Mouse (Mus musculus): ENCODE results near the gene Zfp101. TPM values are rescaled to one million over a fixed set of nuclear protein-coding genes. Genes with fewer than 3 reads are reported as not detected.

Gene Zfp101
- 27.2 and 27.8 TPM in 2 replicates for polyA plus RNA-seq (2014; fragmentation: Nextera tagmentation; extraction: Ambion mirVana)

DNA sequence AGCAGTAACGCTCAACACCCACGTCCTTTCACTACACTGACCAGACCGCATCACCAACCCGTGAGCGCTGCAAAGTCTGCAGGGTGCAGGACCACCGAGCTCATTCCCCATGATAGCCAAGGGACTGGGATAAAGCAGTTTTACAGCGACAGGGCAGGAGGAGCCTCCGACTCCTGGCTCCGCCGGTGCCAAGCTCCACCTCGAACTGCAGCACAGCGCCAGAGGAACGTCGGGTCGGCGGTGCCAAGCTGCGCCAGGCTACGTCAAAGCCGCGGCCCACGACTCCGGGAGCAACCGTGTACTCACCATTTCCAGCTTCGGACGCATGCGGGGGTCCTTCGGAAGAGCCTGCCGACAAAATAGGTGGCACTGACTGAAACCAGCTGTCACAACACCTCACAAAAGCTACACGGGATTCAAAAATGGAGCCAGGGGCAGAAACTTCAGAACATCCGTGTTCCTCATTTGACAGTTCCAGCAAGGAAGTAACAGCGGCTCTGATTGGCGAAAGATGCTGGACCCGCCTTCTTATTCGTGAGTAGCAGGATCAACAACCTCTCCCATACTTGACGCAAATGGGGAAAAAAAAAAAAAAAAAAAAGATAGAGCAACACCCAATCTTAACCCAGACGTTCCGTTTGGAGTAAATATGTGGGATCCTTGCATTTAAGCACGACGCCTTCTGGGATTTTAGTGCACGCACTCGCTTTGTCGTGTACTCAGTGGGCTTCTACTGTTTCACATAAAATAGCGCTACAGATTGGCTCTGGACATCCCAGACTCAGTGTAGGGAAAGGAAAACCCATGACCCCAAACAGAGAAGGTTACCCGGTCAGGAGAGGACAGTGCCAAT, at the start of gene Zfp101:
Zfp101 (minus strand) TSS at position 460 of the 853 bp plus-strand sequence.
- Histone ChIP-seq H3K9me3 (ENCODE audit: control insufficient read depth, low read length) (no peaks in the 10 kb centered on the region), H3K27me3 (ENCODE audit: control insufficient read depth, insufficient read depth, low read length) (no peaks in the 10 kb centered on the region)
- WGBS, result under 1% methylated on average over 44 of the region's 44 CpGs

GRCm38 (mm10) chr17:33441159-33441558, 46.7 kb upstream of the Zfp101 start:
- Histone ChIP-seq H3K9me3 (ENCODE audit: control insufficient read depth, low read length) (no peaks in the 10 kb centered on the region), H3K4me3 (ENCODE audit: low read depth, low read length) (no peak overlapping the region), H3K27ac (replicated peaks; ENCODE audit: low read depth, low read length) (no peak overlapping the region), H3K27me3 (ENCODE audit: control insufficient read depth, insufficient read depth, low read length) (no peaks in the 10 kb centered on the region), H3K36me3 (ENCODE audit: control insufficient read depth, insufficient read depth, low read length) (no peaks in the 10 kb centered on the region), H3K9ac (ENCODE audit: low read length) (no peak overlapping the region), H3K4me2 (ENCODE audit: low read depth, severe bottlenecking) (no peak overlapping the region), H3K4me1 (ENCODE audit: control insufficient read depth, insufficient read depth, low read length) (no peaks in the 10 kb centered on the region)
- DNase-seq (ENCODE audit: low spot score) (no peak), ATAC-seq (ENCODE audit: insufficient number of reproducible peaks, low FRiP score, low TSS enrichment, low read depth) (no peak)

More for the DNA sequence above, at the start of gene Zfp101:
- DNase-seq (ENCODE audit: low spot score) (peak; percentile 90), ATAC-seq (ENCODE audit: insufficient number of reproducible peaks, low FRiP score, low TSS enrichment, low read depth) (peak; percentile 95)
- H3K4me2 ChIP-seq (ENCODE audit: low read depth, severe bottlenecking), result peak within 1 kb of the TSS; percentile 63
- H3K27ac ChIP-seq (replicated peaks; ENCODE audit: low read depth, low read length), result peak within 1 kb of the TSS; percentile 42; the same call in 1 of the 2 replicates
- peak within 1 kb of the TSS; percentile 73 for H3K9ac ChIP-seq (ENCODE audit: low read length)
- no peaks in the 10 kb centered on the region for H3K36me3 ChIP-seq (ENCODE audit: control insufficient read depth, insufficient read depth, low read length)
- no peaks in the 10 kb centered on the region for H3K4me1 ChIP-seq (ENCODE audit: control insufficient read depth, insufficient read depth, low read length)
- H3K4me3 ChIP-seq (ENCODE audit: low read depth, low read length), result peak within 1 kb of the TSS; percentile 92

DNA sequence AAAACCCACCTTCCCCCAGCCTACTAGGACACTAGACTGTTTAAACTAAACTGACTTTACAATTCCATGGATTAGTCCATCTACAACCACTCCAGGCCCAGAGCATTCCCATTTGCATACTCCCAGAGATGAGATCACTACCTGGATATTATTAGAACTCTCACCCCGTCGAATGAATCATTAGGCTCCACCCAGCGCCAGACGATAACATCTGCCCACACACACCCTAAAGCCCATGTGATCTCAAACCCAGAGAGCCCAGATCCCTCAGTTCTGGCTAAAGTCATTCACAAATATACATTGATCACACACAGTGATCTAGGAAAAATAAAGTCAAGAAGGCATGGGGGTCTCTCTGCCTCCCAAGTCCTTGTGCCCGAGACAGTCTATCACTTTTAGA, 45.5 kb upstream of the Zfp101 start:
- Histone ChIP-seq H3K9me3 (ENCODE audit: control insufficient read depth, low read length) (no peaks in the 10 kb centered on the region), H3K4me1 (ENCODE audit: control insufficient read depth, insufficient read depth, low read length) (no peaks in the 10 kb centered on the region), H3K4me2 (ENCODE audit: low read depth, severe bottlenecking) (no peak overlapping the region), H3K27ac (replicated peaks; ENCODE audit: low read depth, low read length) (no peak overlapping the region), H3K27me3 (ENCODE audit: control insufficient read depth, insufficient read depth, low read length) (no peaks in the 10 kb centered on the region), H3K36me3 (ENCODE audit: control insufficient read depth, insufficient read depth, low read length) (no peaks in the 10 kb centered on the region), H3K9ac (ENCODE audit: low read length) (no peak overlapping the region), H3K4me3 (ENCODE audit: low read depth, low read length) (no peak overlapping the region)
- ATAC-seq (ENCODE audit: insufficient number of reproducible peaks, low FRiP score, low TSS enrichment, low read depth), result no peak
- WGBS, result 80% methylated on average over 5 of the region's 5 CpGs
- DNase-seq (ENCODE audit: low spot score), result no peak

DNA sequence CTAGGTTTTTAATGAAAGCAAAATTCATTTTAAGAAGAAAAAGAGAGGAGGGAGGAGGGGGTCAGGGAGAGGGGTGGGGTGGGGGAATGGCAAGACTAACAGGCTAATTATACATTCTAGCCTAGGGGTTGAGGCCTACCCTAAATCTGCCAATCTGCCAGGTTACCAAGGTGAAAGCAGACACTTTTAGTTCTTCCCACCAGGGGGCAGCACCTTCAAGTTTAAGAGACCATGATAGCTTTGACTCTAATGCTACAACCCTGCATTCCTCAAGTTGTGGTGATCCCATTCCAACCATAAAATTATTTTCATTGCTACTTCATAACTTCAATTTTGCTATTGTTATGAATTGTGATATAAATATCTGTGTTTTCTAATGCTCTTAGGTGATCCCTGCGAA, 44.7 kb upstream of the Zfp101 start:
- Histone ChIP-seq H3K4me2 (ENCODE audit: low read depth, severe bottlenecking) (no peak overlapping the region), H3K9me3 (ENCODE audit: control insufficient read depth, low read length) (no peaks in the 10 kb centered on the region), H3K4me1 (ENCODE audit: control insufficient read depth, insufficient read depth, low read length) (no peaks in the 10 kb centered on the region), H3K27ac (replicated peaks; ENCODE audit: low read depth, low read length) (no peak overlapping the region), H3K27me3 (ENCODE audit: control insufficient read depth, insufficient read depth, low read length) (no peaks in the 10 kb centered on the region), H3K36me3 (ENCODE audit: control insufficient read depth, insufficient read depth, low read length) (no peaks in the 10 kb centered on the region), H3K9ac (ENCODE audit: low read length) (no peak overlapping the region), H3K4me3 (ENCODE audit: low read depth, low read length) (no peak overlapping the region)
- DNase-seq (ENCODE audit: low spot score) (peak; percentile 82), ATAC-seq (ENCODE audit: insufficient number of reproducible peaks, low FRiP score, low TSS enrichment, low read depth) (peak; percentile 72; the same call in 1 of the 2 replicates)
- WGBS, result 64% methylated on average over 1 of the region's 1 CpGs

GRCm38 (mm10) chr17:33432019-33432946, 37.8 kb upstream of the Zfp101 start, which contains the start of gene Actl9:
TSS of gene Actl9 (plus strand) at chr17:33432896.
- ATAC-seq (ENCODE audit: insufficient number of reproducible peaks, low FRiP score, low TSS enrichment, low read depth), result no peak
- 94% methylated on average over 3 of the region's 3 CpGs for WGBS

DNA sequence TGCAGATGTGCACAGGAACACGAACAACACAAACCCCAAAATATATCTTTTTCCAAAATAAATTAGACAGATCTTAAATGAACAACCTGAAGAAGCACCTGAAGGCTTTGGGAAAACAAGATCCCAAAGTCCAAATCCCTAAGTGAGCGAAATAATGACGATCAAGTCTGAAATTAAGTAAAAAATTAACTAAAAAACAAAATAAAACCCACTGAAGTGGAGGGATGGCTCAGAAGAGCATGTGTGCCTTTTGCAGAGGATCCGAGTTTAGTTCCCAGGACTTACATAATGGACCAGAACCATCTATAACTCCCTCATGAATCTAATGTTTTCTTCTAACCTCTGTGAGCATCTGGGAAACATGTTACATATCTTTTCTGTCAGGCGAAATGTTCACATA, 2.2 kb downstream of the Zfp101 start:
- WGBS, result 95% methylated on average over 5 of the region's 5 CpGs
- ATAC-seq (ENCODE audit: insufficient number of reproducible peaks, low FRiP score, low TSS enrichment, low read depth) (no peak), DNase-seq (ENCODE audit: low spot score) (no peak)

More at GRCm38 (mm10) chr17:33432019-33432946, 37.8 kb upstream of the Zfp101 start, which contains the start of gene Actl9:
- no peak for DNase-seq (ENCODE audit: low spot score)
- Histone ChIP-seq H3K4me2 (ENCODE audit: low read depth, severe bottlenecking) (no peak within 1 kb of the TSS), H3K4me3 (ENCODE audit: low read depth, low read length) (no peak within 1 kb of the TSS), H3K9ac (ENCODE audit: low read length) (no peak within 1 kb of the TSS), H3K27me3 (ENCODE audit: control insufficient read depth, insufficient read depth, low read length) (no peaks in the 10 kb centered on the region), H3K4me1 (ENCODE audit: control insufficient read depth, insufficient read depth, low read length) (no peaks in the 10 kb centered on the region), H3K9me3 (ENCODE audit: control insufficient read depth, low read length) (no peaks in the 10 kb centered on the region), H3K36me3 (ENCODE audit: control insufficient read depth, insufficient read depth, low read length) (no peaks in the 10 kb centered on the region), H3K27ac (replicated peaks; ENCODE audit: low read depth, low read length) (no peak within 1 kb of the TSS)

GRCm38 (mm10) chr17:33385705-33386104, 8.7 kb downstream of the Zfp101 start:
- Histone ChIP-seq H3K27me3 (ENCODE audit: control insufficient read depth, insufficient read depth, low read length) (no peaks in the 10 kb centered on the region), H3K36me3 (ENCODE audit: control insufficient read depth, insufficient read depth, low read length) (peaks cover 21% of the 10 kb centered on the region; the same call in 1 of the 2 replicates), H3K4me1 (ENCODE audit: control insufficient read depth, insufficient read depth, low read length) (no peaks in the 10 kb centered on the region), H3K9ac (ENCODE audit: low read length) (no peak overlapping the region), H3K4me3 (ENCODE audit: low read depth, low read length) (no peak overlapping the region), H3K4me2 (ENCODE audit: low read depth, severe bottlenecking) (no peak overlapping the region), H3K9me3 (ENCODE audit: control insufficient read depth, low read length) (no peaks in the 10 kb centered on the region), H3K27ac (replicated peaks; ENCODE audit: low read depth, low read length) (no peak overlapping the region)
- ATAC-seq (ENCODE audit: insufficient number of reproducible peaks, low FRiP score, low TSS enrichment, low read depth), result no peak
- no peak for DNase-seq (ENCODE audit: low spot score)

More for the DNA sequence above, 2.2 kb downstream of the Zfp101 start:
- Histone ChIP-seq H3K27ac (replicated peaks; ENCODE audit: low read depth, low read length) (no peak overlapping the region), H3K4me2 (ENCODE audit: low read depth, severe bottlenecking) (no peak overlapping the region), H3K4me3 (ENCODE audit: low read depth, low read length) (no peak overlapping the region), H3K4me1 (ENCODE audit: control insufficient read depth, insufficient read depth, low read length) (no peaks in the 10 kb centered on the region), H3K36me3 (ENCODE audit: control insufficient read depth, insufficient read depth, low read length) (no peaks in the 10 kb centered on the region), H3K9ac (ENCODE audit: low read length) (no peak overlapping the region), H3K9me3 (ENCODE audit: control insufficient read depth, low read length) (no peaks in the 10 kb centered on the region), H3K27me3 (ENCODE audit: control insufficient read depth, insufficient read depth, low read length) (no peaks in the 10 kb centered on the region)

- no peaks in the 10 kb centered on the region for H3K9me3 ChIP-seq (ENCODE audit: control insufficient read depth, low read length)
- H3K9ac ChIP-seq (ENCODE audit: low read length), result no peak overlapping the region
- H3K36me3 ChIP-seq (ENCODE audit: control insufficient read depth, insufficient read depth, low read length), result 0 out of 2 replicates have a peak, but pooled peaks cover 3% of the 10 kb centered on the region
- no peak overlapping the region for H3K27ac ChIP-seq (replicated peaks; ENCODE audit: low read depth, low read length)
- no peak overlapping the region for H3K4me3 ChIP-seq (ENCODE audit: low read depth, low read length)
- no peaks in the 10 kb centered on the region for H3K4me1 ChIP-seq (ENCODE audit: control insufficient read depth, insufficient read depth, low read length)
- no peak overlapping the region for H3K4me2 ChIP-seq (ENCODE audit: low read depth, severe bottlenecking)
- no peaks in the 10 kb centered on the region for H3K27me3 ChIP-seq (ENCODE audit: control insufficient read depth, insufficient read depth, low read length)
- ATAC-seq (ENCODE audit: insufficient number of reproducible peaks, low FRiP score, low TSS enrichment, low read depth), result no peak
- WGBS, result 91% methylated on average over 3 of the region's 3 CpGs
- DNase-seq (ENCODE audit: low spot score), result no peak
These were observed 21.6 kb downstream of the Zfp101 start for GRCm38 (mm10) chr17:33372795-33373194.
